In genomic region chr5:92467102-92467766, GRCm38 (mm10) we compare ENCODE assay signal across 11 mouse cellular contexts. TPM values are rescaled to one million over a fixed set of nuclear protein-coding genes. Genes with fewer than 3 reads are reported as not detected.
DNase-seq lines count a peak whose midpoint lies in the region; ATAC-seq and TF ChIP-seq lines count a peak whose summit lies in the region.
"Had no signal": no experiment of that assay in that cellular context is flagged by ENCODE, and none has a peak within 500 bp of the region (broad histone marks: within the 10 kb centered on the region; RNA-seq: fewer than 3 reads in every experiment).

No protein-coding gene starts in this region.

- no peak overlapping the region; the same call in 1 of the 2 replicates for H3K27ac ChIP-seq in heart, adult 2 months
- 0 out of 2 replicates have a peak overlapping the region, but pooled peaks have one; percentile 22 for H3K27ac ChIP-seq in liver, embryonic 16.5 days (ENCODE audit: low read length)
- no peak overlapping the region for H3K27ac ChIP-seq in liver, embryonic 11.5 days (ENCODE audit: low read depth, low read length)
- H3K27ac ChIP-seq in hindbrain, embryonic 11.5 days (ENCODE audit: low read depth, low read length) = no peak overlapping the region

- H3K4me1 ChIP-seq in heart, adult 2 months (ENCODE audit: control insufficient read depth, insufficient read depth, low read length) = peaks cover 13% of the 10 kb centered on the region
- peaks cover 3% of the 10 kb centered on the region for H3K4me1 ChIP-seq in liver, embryonic 16.5 days (ENCODE audit: control insufficient read depth, low read depth, low read length)
- 0 out of 2 replicates have a peak, but pooled peaks cover 4% of the 10 kb centered on the region for H3K4me1 ChIP-seq in liver, embryonic 11.5 days (replicated peaks; ENCODE audit: control insufficient read depth, insufficient read depth, low read length)
- no peaks in the 10 kb centered on the region for H3K4me1 ChIP-seq in hindbrain, embryonic 11.5 days (replicated peaks; ENCODE audit: control insufficient read depth, insufficient read depth, low read length)

- H3K9ac ChIP-seq in heart, adult 2 months (ENCODE audit: low read depth, low read length) = no peak overlapping the region
- no peak overlapping the region for H3K9ac ChIP-seq in liver, embryonic 16.5 days (ENCODE audit: low read depth, low read length)
- no peak overlapping the region for H3K9ac ChIP-seq in liver, embryonic 11.5 days (ENCODE audit: low read depth, low read length)
- H3K9ac ChIP-seq in hindbrain, embryonic 11.5 days (ENCODE audit: low read depth, low read length) = no peak overlapping the region

- no peaks in the 10 kb centered on the region for H3K27me3 ChIP-seq in heart, adult 2 months (ENCODE audit: control insufficient read depth, insufficient read depth, low read length)
- no peaks in the 10 kb centered on the region for H3K27me3 ChIP-seq in liver, embryonic 16.5 days (ENCODE audit: control insufficient read depth, insufficient read depth, low read depth, low read length)
- no peaks in the 10 kb centered on the region for H3K27me3 ChIP-seq in liver, embryonic 11.5 days (replicated peaks; ENCODE audit: control insufficient read depth, insufficient read depth, low read length)
- H3K27me3 ChIP-seq in hindbrain, embryonic 11.5 days (ENCODE audit: control insufficient read depth, insufficient read depth, low read length) = no peaks in the 10 kb centered on the region

- peak; percentile 47; the same call in 1 of the 2 replicates for ATAC-seq in liver, embryonic 16.5 days (ENCODE audit: low read depth)
- no peak for ATAC-seq in liver, embryonic 11.5 days (replicated peaks; ENCODE audit: low FRiP score)
- no peak for ATAC-seq in hindbrain, embryonic 11.5 days (ENCODE audit: low FRiP score)

- H3K4me3 ChIP-seq in heart, adult 2 months = no peak overlapping the region
- no peak overlapping the region for H3K4me3 ChIP-seq in liver, embryonic 16.5 days (ENCODE audit: low read depth, low read length)
- H3K4me3 ChIP-seq in liver, embryonic 11.5 days (ENCODE audit: low read depth, low read length) = no peak overlapping the region
- no peak overlapping the region for H3K4me3 ChIP-seq in hindbrain, embryonic 11.5 days (ENCODE audit: low read depth, low read length)
- H3K4me3 ChIP-seq: myocyte had no signal

- WGBS in heart, adult 2 months = 52% methylated on average over 8 of the region's 8 CpGs
- WGBS in liver, embryonic 16.5 days (ENCODE audit: insufficient replicate concordance) = 59% methylated on average over 8 of the region's 8 CpGs
- WGBS in liver, embryonic 11.5 days = 73% methylated on average over 8 of the region's 8 CpGs
- WGBS in hindbrain, embryonic 11.5 days = 86% methylated on average over 8 of the region's 8 CpGs

- H3K79me2 ChIP-seq in heart, adult 2 months (replicated peaks; ENCODE audit: control insufficient read depth, insufficient read depth, low read length) = peaks cover 3% of the 10 kb centered on the region; the same call in 1 of the 2 replicates

- TF ChIP-seq POLR2A in heart, adult 2 months (IDR thresholded peaks at IDR 0.05; ENCODE audit: insufficient read depth, low read depth, low read length) = no peak

- TF ChIP-seq EP300 in heart, adult 2 months (IDR thresholded peaks at IDR 0.05; ENCODE audit: insufficient read depth, low read depth, low read length) = no peak

- no peak for TF ChIP-seq CTCF in heart, adult 2 months (IDR thresholded peaks at IDR 0.05)

- peaks cover 6% of the 10 kb centered on the region for H3K36me3 ChIP-seq in heart, adult 2 months (ENCODE audit: control insufficient read depth, insufficient read depth, low read length)
- no peaks in the 10 kb centered on the region for H3K36me3 ChIP-seq in liver, embryonic 16.5 days (ENCODE audit: control insufficient read depth, insufficient read depth)
- no peaks in the 10 kb centered on the region for H3K36me3 ChIP-seq in liver, embryonic 11.5 days (ENCODE audit: control insufficient read depth, insufficient read depth, low read length)
- H3K36me3 ChIP-seq in hindbrain, embryonic 11.5 days (ENCODE audit: control insufficient read depth, insufficient read depth, low read length) = no peaks in the 10 kb centered on the region

- no peaks in the 10 kb centered on the region for H3K9me3 ChIP-seq in liver, embryonic 16.5 days (replicated peaks; ENCODE audit: control insufficient read depth, low read length)
- no peaks in the 10 kb centered on the region for H3K9me3 ChIP-seq in liver, embryonic 11.5 days (ENCODE audit: control insufficient read depth, low read length)
- H3K9me3 ChIP-seq in hindbrain, embryonic 11.5 days (ENCODE audit: control insufficient read depth, low read length) = no peaks in the 10 kb centered on the region

- intact Hi-C loops in heart, adult 2 months (cut with DNase I) = no loop called here

- H3K4me2 ChIP-seq in liver, embryonic 16.5 days (ENCODE audit: low read depth, low read length) = no peak overlapping the region
- no peak overlapping the region for H3K4me2 ChIP-seq in liver, embryonic 11.5 days
- H3K4me2 ChIP-seq in hindbrain, embryonic 11.5 days (replicated peaks; ENCODE audit: low read depth, low read length) = no peak overlapping the region

- DNase-seq in heart, adult 11 months = peak; percentile 90
- DNase-seq in heart, adult 2 months = no peak
- no peak for DNase-seq in liver, embryonic 11.5 days (ENCODE audit: low spot score)
- DNase-seq in lung, postnatal 10 days = peak; percentile 39
- DNase-seq in retina, postnatal 1 day = no peak
- DNase-seq in embryo, embryonic 10.5 days (ENCODE audit: low spot score) = no peak
- DNase-seq in hindbrain, embryonic 11.5 days (ENCODE audit: low spot score) = no peak
- DNase-seq: embryo, embryonic 11 days; left cerebral cortex, postnatal 4 days had no signal

RNA-seq across cellular contexts. Expression of gene Nup54, which starts 32.2 kb away (rescaled TPM):
- total RNA-seq in heart, adult 2 months (2021) = 10 to 100 TPM; 14.5 to 20.9 TPM
- polyA plus RNA-seq in heart, adult 2 months (2012; rRNA removed) = 11.1 and 19.9 TPM in 2 replicates
- polyA plus RNA-seq in liver, embryonic 16.5 days (2015; fragmentation: Nextera tagmentation; extraction: Ambion mirVana) = 23.0 and 28.0 TPM in 2 replicates
- polyA plus RNA-seq in liver, embryonic 11.5 days (2014; fragmentation: Nextera tagmentation; extraction: Ambion mirVana) = 72.5 and 82.5 TPM in 2 replicates
- polyA plus RNA-seq in hindbrain, embryonic 11.5 days (2014; fragmentation: Nextera tagmentation; extraction: Ambion mirVana) = 67.5 and 69.3 TPM in 2 replicates

RNA-seq across cellular contexts. Expression of gene Scarb2, which starts 39.4 kb away (rescaled TPM):
- total RNA-seq in heart, adult 2 months (2021) = 10 to 100 TPM; 76.7 to 85.9 TPM
- 38.5 and 74.6 TPM in 2 replicates for polyA plus RNA-seq in heart, adult 2 months (2012; rRNA removed)
- polyA plus RNA-seq in liver, embryonic 16.5 days (2015; fragmentation: Nextera tagmentation; extraction: Ambion mirVana) = 7.8 and 8.0 TPM in 2 replicates
- polyA plus RNA-seq in liver, embryonic 11.5 days (2014; fragmentation: Nextera tagmentation; extraction: Ambion mirVana) = 5.7 and 7.0 TPM in 2 replicates
- polyA plus RNA-seq in hindbrain, embryonic 11.5 days (2014; fragmentation: Nextera tagmentation; extraction: Ambion mirVana) = 11.2 and 11.7 TPM in 2 replicates

Comparison
In these comparisons a context has a peak if more than half of its experiments do, and no peak if none do; other contexts are left out.
1. DNase-seq: peak in heart, adult 11 months (single experiment) and lung, postnatal 10 days (single experiment); none in heart, adult 2 months (0 of 2), liver, embryonic 11.5 days (single experiment), retina, postnatal 1 day (single experiment), embryo, embryonic 10.5 days (single experiment) and hindbrain, embryonic 11.5 days (single experiment).